Mouse (Mus musculus): ENCODE data around the gene Lyl1. TPM values are rescaled to one million over a fixed set of nuclear protein-coding genes. Genes with fewer than 3 reads are reported as not detected.

The Lyl1 gene
- polyA plus RNA-seq, 1 experiment from 2014 or later: 5.1 TPM

GRCm38 (mm10) chr8:84704867-84705831, 3.9 kb downstream of the Lyl1 start:
- H3K9ac ChIP-seq (ENCODE audit: low read length): no peak overlapping the region; the same call in 1 of the 2 replicates
- peak overlapping the region; percentile 20; the same call in 1 of the 2 replicates for H3K4me3 ChIP-seq (ENCODE audit: low read depth, low read length)
- peak overlapping the region; percentile 31 for H3K4me2 ChIP-seq
- no peak overlapping the region for H3K27ac ChIP-seq (ENCODE audit: low read depth, low read length)
- H3K36me3 ChIP-seq (ENCODE audit: control insufficient read depth, insufficient read depth, low read length): no peaks in the 10 kb centered on the region
- H3K27me3 ChIP-seq (ENCODE audit: control insufficient read depth, insufficient read depth, low read length): peaks cover 87% of the 10 kb centered on the region
- 0 out of 2 replicates have a peak, but pooled peaks have one; percentile 12 for ATAC-seq (ENCODE audit: low FRiP score)
- H3K9me3 ChIP-seq (ENCODE audit: control insufficient read depth, low read length): no peaks in the 10 kb centered on the region
- WGBS: 2% methylated on average over 59 of the region's 61 CpGs
- DNase-seq (ENCODE audit: low spot score, missing footprints): peak; percentile 94
- H3K4me1 ChIP-seq (ENCODE audit: control insufficient read depth, insufficient read depth, low read length): peaks cover 42% of the 10 kb centered on the region

GRCm38 (mm10) chr8:84705960-84706359, 4.7 kb downstream of the Lyl1 start:
- H3K4me1 ChIP-seq (ENCODE audit: control insufficient read depth, insufficient read depth, low read length): peaks cover 42% of the 10 kb centered on the region
- no peak overlapping the region for H3K4me3 ChIP-seq (ENCODE audit: low read depth, low read length)
- no peaks in the 10 kb centered on the region for H3K9me3 ChIP-seq (ENCODE audit: control insufficient read depth, low read length)
- DNase-seq (ENCODE audit: low spot score, missing footprints) (no peak), ATAC-seq (ENCODE audit: low FRiP score) (no peak)
- H3K27me3 ChIP-seq (ENCODE audit: control insufficient read depth, insufficient read depth, low read length): peaks cover 92% of the 10 kb centered on the region
- WGBS: under 1% methylated on average over 12 of the region's 12 CpGs
- no peak overlapping the region for H3K9ac ChIP-seq (ENCODE audit: low read length)
- no peaks in the 10 kb centered on the region for H3K36me3 ChIP-seq (ENCODE audit: control insufficient read depth, insufficient read depth, low read length)
- H3K4me2 ChIP-seq: peak overlapping the region; percentile 31; the same call in 1 of the 2 replicates
- no peak overlapping the region for H3K27ac ChIP-seq (ENCODE audit: low read depth, low read length)

- peak; percentile 94 for DNase-seq (ENCODE audit: low spot score, missing footprints)
- H3K4me1 ChIP-seq (ENCODE audit: control insufficient read depth, insufficient read depth, low read length): peaks cover 48% of the 10 kb centered on the region
These were observed 5.5 kb downstream of the Lyl1 start for GRCm38 (mm10) chr8:84706610-84707266.

GRCm38 (mm10) chr8:84707267-84707883, 6.1 kb downstream of the Lyl1 start:
- 1% methylated on average over 20 of the region's 22 CpGs for WGBS
- DNase-seq (ENCODE audit: low spot score, missing footprints) (peak; percentile 96), ATAC-seq (ENCODE audit: low FRiP score) (no peak)

More at GRCm38 (mm10) chr8:84706610-84707266, 5.5 kb downstream of the Lyl1 start:
- WGBS: 1% methylated on average over 45 of the region's 45 CpGs
- H3K9ac ChIP-seq (ENCODE audit: low read length): peak overlapping the region; percentile 49
- peak overlapping the region; percentile 14 for H3K4me3 ChIP-seq (ENCODE audit: low read depth, low read length)
- H3K27ac ChIP-seq (ENCODE audit: low read depth, low read length): no peak overlapping the region; the same call in 1 of the 2 replicates
- peak overlapping the region; percentile 26 for H3K4me2 ChIP-seq
- H3K36me3 ChIP-seq (ENCODE audit: control insufficient read depth, insufficient read depth, low read length): no peaks in the 10 kb centered on the region
- H3K9me3 ChIP-seq (ENCODE audit: control insufficient read depth, low read length): no peaks in the 10 kb centered on the region
- peaks cover 89% of the 10 kb centered on the region for H3K27me3 ChIP-seq (ENCODE audit: control insufficient read depth, insufficient read depth, low read length)
- no peak for ATAC-seq (ENCODE audit: low FRiP score)

GRCm38 (mm10) chr8:84708071-84708541, 6.8 kb downstream of the Lyl1 start:
- H3K4me2 ChIP-seq: peak overlapping the region; percentile 26; the same call in 1 of the 2 replicates
- no peak overlapping the region for H3K27ac ChIP-seq (ENCODE audit: low read depth, low read length)
- peaks cover 76% of the 10 kb centered on the region for H3K27me3 ChIP-seq (ENCODE audit: control insufficient read depth, insufficient read depth, low read length)
- H3K9ac ChIP-seq (ENCODE audit: low read length): peak overlapping the region; percentile 27; the same call in 1 of the 2 replicates
- DNase-seq (ENCODE audit: low spot score, missing footprints): peak; percentile 94
- peak overlapping the region; percentile 4; the same call in 1 of the 2 replicates for H3K4me3 ChIP-seq (ENCODE audit: low read depth, low read length)
- 1% methylated on average over 15 of the region's 15 CpGs for WGBS
- H3K9me3 ChIP-seq (ENCODE audit: control insufficient read depth, low read length): no peaks in the 10 kb centered on the region
- peaks cover 59% of the 10 kb centered on the region for H3K4me1 ChIP-seq (ENCODE audit: control insufficient read depth, insufficient read depth, low read length)
- H3K36me3 ChIP-seq (ENCODE audit: control insufficient read depth, insufficient read depth, low read length): no peaks in the 10 kb centered on the region
- ATAC-seq (ENCODE audit: low FRiP score): no peak

More at GRCm38 (mm10) chr8:84707267-84707883, 6.1 kb downstream of the Lyl1 start:
- Histone ChIP-seq H3K9me3 (ENCODE audit: control insufficient read depth, low read length) (no peaks in the 10 kb centered on the region), H3K4me2 (peak overlapping the region; percentile 26; the same call in 1 of the 2 replicates), H3K27ac (ENCODE audit: low read depth, low read length) (no peak overlapping the region), H3K4me1 (ENCODE audit: control insufficient read depth, insufficient read depth, low read length) (peaks cover 55% of the 10 kb centered on the region), H3K27me3 (ENCODE audit: control insufficient read depth, insufficient read depth, low read length) (peaks cover 83% of the 10 kb centered on the region), H3K4me3 (ENCODE audit: low read depth, low read length) (peak overlapping the region; percentile 14), H3K9ac (ENCODE audit: low read length) (peak overlapping the region; percentile 27; the same call in 1 of the 2 replicates), H3K36me3 (ENCODE audit: control insufficient read depth, insufficient read depth, low read length) (no peaks in the 10 kb centered on the region)

GRCm38 (mm10) chr8:84708774-84709475, 7.7 kb downstream of the Lyl1 start:
- no peaks in the 10 kb centered on the region for H3K9me3 ChIP-seq (ENCODE audit: control insufficient read depth, low read length)
- H3K4me1 ChIP-seq (ENCODE audit: control insufficient read depth, insufficient read depth, low read length): peaks cover 65% of the 10 kb centered on the region
- peaks cover 76% of the 10 kb centered on the region for H3K27me3 ChIP-seq (ENCODE audit: control insufficient read depth, insufficient read depth, low read length)
- no peak overlapping the region for H3K4me3 ChIP-seq (ENCODE audit: low read depth, low read length)
- WGBS: 11% methylated on average over 12 of the region's 12 CpGs
- no peaks in the 10 kb centered on the region for H3K36me3 ChIP-seq (ENCODE audit: control insufficient read depth, insufficient read depth, low read length)
- ATAC-seq (ENCODE audit: low FRiP score): peak; percentile 64
- H3K4me2 ChIP-seq: no peak overlapping the region
- DNase-seq (ENCODE audit: low spot score, missing footprints): peak; percentile 99
- H3K27ac ChIP-seq (ENCODE audit: low read depth, low read length): no peak overlapping the region
- H3K9ac ChIP-seq (ENCODE audit: low read length): no peak overlapping the region

GRCm38 (mm10) chr8:84709931-84710330, 8.7 kb downstream of the Lyl1 start:
- ATAC-seq (ENCODE audit: low FRiP score): no peak
- H3K4me3 ChIP-seq (ENCODE audit: low read depth, low read length): no peak overlapping the region
- no peak overlapping the region for H3K27ac ChIP-seq (ENCODE audit: low read depth, low read length)
- WGBS: 93% methylated on average over 1 of the region's 1 CpGs
- no peaks in the 10 kb centered on the region for H3K9me3 ChIP-seq (ENCODE audit: control insufficient read depth, low read length)
- H3K27me3 ChIP-seq (ENCODE audit: control insufficient read depth, insufficient read depth, low read length): peaks cover 76% of the 10 kb centered on the region
- no peak for DNase-seq (ENCODE audit: low spot score, missing footprints)
- no peaks in the 10 kb centered on the region for H3K36me3 ChIP-seq (ENCODE audit: control insufficient read depth, insufficient read depth, low read length)
- H3K4me1 ChIP-seq (ENCODE audit: control insufficient read depth, insufficient read depth, low read length): peaks cover 62% of the 10 kb centered on the region
- H3K4me2 ChIP-seq: no peak overlapping the region
- H3K9ac ChIP-seq (ENCODE audit: low read length): no peak overlapping the region

GRCm38 (mm10) chr8:84711312-84711711, 10.1 kb downstream of the Lyl1 start:
- no peak overlapping the region for H3K4me2 ChIP-seq
- H3K27me3 ChIP-seq (ENCODE audit: control insufficient read depth, insufficient read depth, low read length): peaks cover 76% of the 10 kb centered on the region
- no peak overlapping the region for H3K4me3 ChIP-seq (ENCODE audit: low read depth, low read length)
- H3K27ac ChIP-seq (ENCODE audit: low read depth, low read length): peak overlapping the region; percentile 80
- H3K36me3 ChIP-seq (ENCODE audit: control insufficient read depth, insufficient read depth, low read length): no peaks in the 10 kb centered on the region
- H3K9ac ChIP-seq (ENCODE audit: low read length): peak overlapping the region; percentile 35
- no peak for DNase-seq (ENCODE audit: low spot score, missing footprints)
- ATAC-seq (ENCODE audit: low FRiP score): no peak
- 46% methylated on average over 3 of the region's 3 CpGs for WGBS
- H3K9me3 ChIP-seq (ENCODE audit: control insufficient read depth, low read length): no peaks in the 10 kb centered on the region
- H3K4me1 ChIP-seq (ENCODE audit: control insufficient read depth, insufficient read depth, low read length): peaks cover 63% of the 10 kb centered on the region

Measured in midbrain, embryonic 11.5 days (tissue).